Mouse (Mus musculus) left cerebral cortex, adult 2 months (tissue): ENCODE data around the gene Tnk2. TPM values are rescaled to one million over a fixed set of nuclear protein-coding genes. Genes with fewer than 3 reads are reported as not detected.

Source experiments
- DNase-seq, 2 experiments: peaks; one replicate each; pipeline ENCODE4 v3.0.0; 2021 to 2022; ENCODE audit warnings: low spot score in 2 of 2, mixed read lengths in 1 of 2; ENCODE audit errors: extremely low spot score in 1 of 2
- H3K27ac ChIP-seq: fragments of 200-600 bp; 2 replicates; pipeline ENCODE4 v1.8.1; 2022
- H3K4me3 ChIP-seq: fragments of 200-600 bp; 2 replicates; pipeline ENCODE4 v1.8.1; 2022
- CTCF ChIP-seq: fragments of 200-600 bp; IDR thresholded peaks from 2 replicates; pipeline ENCODE4 v1.8.1; 2022; ENCODE audit warnings: antibody characterized with exemption, mild to moderate bottlenecking, moderate library complexity
- intact Hi-C: fragments of 180-260 bp; cut with DNase I; formaldehyde crosslinking; loops from one replicate; pipeline ENCODE4 v1.15.1; 2025
- total RNA-seq, 2 experiments: library from RNA; stranded (reverse); gene quantifications; 2 replicates each; pipeline ENCODE4 v1.2.3; 2021

Gene Tnk2
- total RNA-seq, 2 experiments from 2014 or later: 239 to 244 TPM

DNA sequence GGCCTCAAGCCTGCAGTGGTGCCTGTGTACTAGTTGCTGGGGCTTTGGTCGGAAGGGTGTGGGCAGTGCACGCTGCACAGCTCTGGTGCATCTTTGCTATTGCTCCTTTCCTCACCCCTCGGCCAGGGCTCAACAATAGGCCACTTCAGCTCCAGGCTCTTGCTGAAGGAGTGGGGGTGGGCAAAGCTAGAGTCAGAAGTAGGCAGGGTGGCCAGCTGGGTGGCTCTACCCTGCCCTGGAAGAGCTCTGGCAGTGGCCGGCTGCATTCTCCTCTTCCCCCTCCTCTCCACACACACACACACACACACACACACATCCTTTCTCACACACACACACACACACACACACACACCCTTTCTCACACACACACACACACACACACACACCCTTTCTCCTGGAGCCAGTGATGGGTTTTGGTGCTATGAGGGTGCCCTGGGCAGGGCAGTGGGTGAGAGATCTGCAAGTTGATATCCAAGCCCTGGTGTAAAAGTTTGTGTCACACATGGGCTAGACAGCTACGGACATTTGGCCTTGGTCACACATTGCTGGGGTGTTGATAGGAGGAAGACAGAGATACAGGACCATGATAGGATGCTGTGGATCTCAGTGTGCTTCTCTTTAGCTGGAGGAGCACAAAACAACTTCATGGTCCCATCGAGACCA, 10.5 kb downstream of the Tnk2 start:
- DNase-seq: no peak
- TF ChIP-seq CTCF: no peak
- intact Hi-C loops: no loop called here
- no peak overlapping the region for H3K4me3 ChIP-seq
- no peak overlapping the region for H3K27ac ChIP-seq

- no peak for DNase-seq
- no peak overlapping the region for H3K4me3 ChIP-seq
- no peak overlapping the region for H3K27ac ChIP-seq
- intact Hi-C loops: no loop called here
- peak; percentile 3 for TF ChIP-seq CTCF
These were observed 11.9 kb downstream of the Tnk2 start for GRCm38 (mm10) chr16:32655534-32655933.

- no peak overlapping the region for H3K27ac ChIP-seq
- no peak overlapping the region for H3K4me3 ChIP-seq
- no peak for DNase-seq
- TF ChIP-seq CTCF: no peak
- intact Hi-C loops: no loop called here
These were observed 12.6 kb downstream of the Tnk2 start for GRCm38 (mm10) chr16:32656321-32656720.

DNA sequence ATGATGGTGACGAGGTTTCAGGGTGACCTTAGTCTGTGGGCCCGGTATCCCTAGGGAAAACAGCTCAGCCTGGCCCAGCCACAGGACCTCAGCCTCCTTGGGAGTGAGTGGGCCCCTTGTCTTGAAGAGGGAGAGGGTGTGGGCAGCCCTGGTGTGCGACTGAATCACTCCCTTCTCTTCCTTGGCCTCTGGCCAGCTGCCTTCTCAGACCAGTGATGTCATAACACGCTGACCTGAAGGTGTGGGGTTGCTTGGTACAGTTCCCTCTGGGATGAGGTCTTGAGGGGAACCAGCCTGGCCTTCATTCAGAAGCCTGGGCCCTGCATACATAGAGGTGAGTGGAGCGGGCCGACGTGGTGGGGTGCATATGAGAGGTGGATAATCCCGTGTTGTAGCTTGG, 13.1 kb downstream of the Tnk2 start:
- intact Hi-C loops: no loop called here
- no peak for TF ChIP-seq CTCF

DNA sequence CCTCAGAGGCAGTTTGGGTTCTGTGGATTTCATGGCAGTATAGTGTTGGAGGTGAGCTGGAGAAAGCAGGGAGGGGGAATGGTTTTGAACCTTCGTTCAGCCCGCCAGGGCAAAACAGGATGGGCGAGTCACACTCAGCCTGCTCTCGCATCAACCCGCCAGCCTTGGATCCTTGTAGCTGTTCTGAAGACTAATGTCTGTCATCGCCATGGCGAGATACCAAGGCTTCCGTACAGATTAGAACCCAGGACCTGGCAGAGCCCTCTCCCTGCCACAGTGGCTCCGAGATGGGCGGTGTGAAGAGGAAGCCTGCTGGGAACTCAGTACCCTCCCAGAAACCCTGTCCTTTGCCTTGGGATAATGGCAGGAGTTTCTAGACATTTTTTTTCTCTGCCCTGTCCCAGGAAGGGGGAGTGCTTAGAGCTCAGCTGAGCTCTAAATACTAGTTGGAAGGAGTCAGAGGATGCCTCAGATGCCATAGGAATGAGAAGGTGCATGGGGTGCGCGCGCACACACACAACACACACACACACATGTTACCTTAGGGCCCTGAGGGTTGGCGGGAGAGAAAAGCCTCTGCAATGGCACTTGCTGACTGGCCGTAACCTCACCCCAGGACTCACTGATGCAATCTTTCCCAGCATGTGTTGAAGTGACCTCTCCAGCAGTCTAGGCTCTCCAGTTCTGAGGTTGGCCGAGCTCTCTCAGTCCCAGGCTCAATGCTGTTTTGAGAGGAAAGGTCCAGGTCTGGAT, 14.0 kb downstream of the Tnk2 start:
- no peak overlapping the region for H3K27ac ChIP-seq
- intact Hi-C loops: loop anchor here (2.0 kb wide), 1 partner anchor 13 kb away; no protein-coding TSS in a partner anchor
- no peak for TF ChIP-seq CTCF
- DNase-seq: no peak
- no peak overlapping the region for H3K4me3 ChIP-seq

More for the DNA sequence above, 13.1 kb downstream of the Tnk2 start:
- H3K4me3 ChIP-seq: no peak overlapping the region
- no peak for DNase-seq
- H3K27ac ChIP-seq: peak overlapping the region; percentile 16; the same call in 1 of the 2 replicates

- TF ChIP-seq CTCF: no peak
- DNase-seq: peak; percentile 55 to 57
- intact Hi-C loops: loop anchor here (1.0 to 2.0 kb wide), 2 partner anchors 14 to 24 kb away; no protein-coding TSS in a partner anchor
- H3K4me3 ChIP-seq: peak overlapping the region; percentile 65
- peak overlapping the region; percentile 94 for H3K27ac ChIP-seq
These were observed 15.1 kb downstream of the Tnk2 start for GRCm38 (mm10) chr16:32658743-32659171.

- H3K27ac ChIP-seq: peak overlapping the region; percentile 86
- TF ChIP-seq CTCF: peak; percentile 94
- peak; percentile 64 to 67 for DNase-seq
- H3K4me3 ChIP-seq: peak overlapping the region; percentile 65
- intact Hi-C loops: loop anchor here (1.0 to 2.0 kb wide), 2 partner anchors 15 to 23 kb away; no protein-coding TSS in a partner anchor
These were observed 15.7 kb downstream of the Tnk2 start for GRCm38 (mm10) chr16:32659385-32659784.

DNA sequence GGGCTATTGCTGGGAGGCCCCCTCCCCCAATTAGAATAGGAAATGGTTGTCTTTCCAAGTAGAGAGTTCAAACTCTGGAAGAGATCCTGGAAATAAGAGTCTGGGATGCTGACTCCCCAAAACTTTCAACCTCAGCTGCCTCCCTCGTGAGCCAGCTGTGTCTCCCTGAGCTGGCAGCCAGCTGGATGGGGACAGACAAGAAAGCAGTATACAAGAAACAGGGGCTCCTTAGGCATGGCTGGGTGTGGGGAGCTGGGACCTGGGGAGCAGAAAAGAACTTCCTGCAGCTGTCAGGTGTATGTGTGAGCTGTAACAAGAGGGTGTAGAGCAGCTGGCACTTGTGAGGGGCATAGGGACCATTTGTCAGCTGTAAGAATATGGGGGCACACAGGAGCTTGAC, 16.4 kb downstream of the Tnk2 start:
- peak overlapping the region; percentile 65 for H3K4me3 ChIP-seq
- peak overlapping the region; percentile 86 for H3K27ac ChIP-seq
- DNase-seq: peak in 1 of 2 experiments; percentile 7
- TF ChIP-seq CTCF: no peak
- intact Hi-C loops: no loop called here

DNA sequence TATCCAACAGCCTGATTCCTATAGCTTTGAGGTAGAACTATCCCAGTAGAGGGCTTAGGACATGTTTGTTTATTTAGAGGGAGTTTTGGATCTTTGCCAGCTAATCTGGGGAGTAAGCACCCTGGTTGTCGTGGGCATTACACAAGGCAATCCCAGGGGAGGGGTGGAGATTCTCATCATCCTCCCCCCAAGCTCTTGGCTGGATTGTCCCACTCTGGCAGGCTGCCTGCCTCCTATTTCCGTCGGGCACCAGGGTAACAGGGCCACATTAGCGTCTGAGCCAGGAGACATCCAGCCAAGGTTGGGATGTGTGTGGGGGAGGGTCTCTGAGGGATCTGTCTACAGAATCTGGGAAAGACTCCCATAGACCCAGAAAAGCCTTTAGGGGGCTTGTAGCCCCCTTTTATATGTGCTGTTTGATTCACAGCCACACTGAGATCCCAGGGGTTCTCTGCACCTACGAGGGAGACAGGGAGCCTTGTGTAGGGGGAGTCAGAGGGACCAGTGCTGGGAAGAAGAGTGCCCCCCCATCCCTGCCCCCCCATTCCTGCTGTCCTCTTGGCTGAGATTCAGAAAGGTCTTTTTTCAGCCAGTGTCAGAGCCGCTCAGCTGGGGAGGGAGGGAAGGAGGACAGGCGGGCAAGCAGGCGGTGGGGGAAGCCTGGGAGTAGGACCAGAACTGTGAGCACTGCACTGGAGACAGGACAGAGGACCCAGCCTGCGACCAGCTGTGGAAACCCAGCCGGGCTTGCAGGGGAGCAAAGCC, 17.1 kb downstream of the Tnk2 start:
- TF ChIP-seq CTCF: no peak
- intact Hi-C loops: no loop called here
- H3K27ac ChIP-seq: peak overlapping the region; percentile 86
- peak overlapping the region; percentile 65 for H3K4me3 ChIP-seq
- peak; percentile 61 to 62 for DNase-seq

DNA sequence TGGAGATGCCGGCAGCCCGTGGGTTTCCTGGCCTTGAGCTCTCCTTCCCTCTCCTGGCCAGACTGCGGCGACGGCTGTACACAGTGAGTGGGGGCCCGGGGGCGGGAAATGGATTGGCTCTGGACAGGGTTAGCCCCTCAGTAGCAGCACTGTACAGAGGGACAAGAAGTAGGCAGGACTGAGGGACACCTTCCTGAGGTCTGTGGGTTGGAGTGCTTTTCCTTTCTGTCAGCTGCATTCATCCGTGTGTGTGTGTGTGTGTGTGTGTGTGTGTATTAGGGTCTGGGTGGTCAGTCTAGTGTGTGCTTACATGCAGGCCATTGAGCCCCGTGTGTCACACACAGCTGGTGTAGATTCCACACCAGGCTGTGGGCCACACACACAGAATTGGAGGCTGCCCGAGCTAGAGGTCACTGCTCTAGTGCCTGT, 17.8 kb downstream of the Tnk2 start:
- Histone ChIP-seq H3K4me3 (peak overlapping the region; percentile 65), H3K27ac (peak overlapping the region; percentile 86)
- DNase-seq: no peak
- intact Hi-C loops: no loop called here
- TF ChIP-seq CTCF: no peak

- H3K27ac ChIP-seq: peak overlapping the region; percentile 69
- intact Hi-C loops: no loop called here
- TF ChIP-seq CTCF: peak; percentile 5; the same call in 1 of the 2 replicates
- DNase-seq: no peak
- H3K4me3 ChIP-seq: peak overlapping the region; percentile 39
These were observed 18.7 kb downstream of the Tnk2 start for GRCm38 (mm10) chr16:32662372-32662771.
